Mouse (Mus musculus) T-cell, adult 2 months (primary cell): ENCODE results near the gene Ank2.

Source experiments
- DNase-seq: peaks from one replicate; pipeline ENCODE4 v3.0.0; 2022; ENCODE audit warnings: low spot score

Ank2 gene

GRCm38 (mm10) chr3:126976793-126977192 lies 522.4 kb downstream of the Ank2 start:
- no peak for DNase-seq

DNA sequence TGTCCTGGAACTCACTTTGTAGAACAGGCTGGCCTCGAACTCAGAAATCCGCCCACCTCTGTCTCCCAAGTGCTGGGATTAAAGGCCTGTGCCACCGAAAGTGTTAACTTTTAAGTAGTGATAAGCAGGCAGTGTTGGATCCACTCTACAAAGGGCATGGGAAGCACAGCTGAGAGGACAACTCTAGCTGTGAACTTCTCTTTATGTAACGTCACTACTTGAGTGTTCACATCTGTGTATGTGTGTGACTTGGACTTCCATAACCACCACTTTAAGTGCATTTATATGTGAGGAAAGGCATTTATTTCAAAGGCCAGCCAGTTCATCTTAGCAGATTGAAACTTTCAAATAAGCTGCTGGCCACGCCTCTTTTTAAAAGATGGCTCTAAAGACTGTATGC lies 523.7 kb downstream of the Ank2 start:
- DNase-seq: no peak

GRCm38 (mm10) chr3:126973551-126973950 lies 525.6 kb downstream of the Ank2 start:
- no peak for DNase-seq

DNA sequence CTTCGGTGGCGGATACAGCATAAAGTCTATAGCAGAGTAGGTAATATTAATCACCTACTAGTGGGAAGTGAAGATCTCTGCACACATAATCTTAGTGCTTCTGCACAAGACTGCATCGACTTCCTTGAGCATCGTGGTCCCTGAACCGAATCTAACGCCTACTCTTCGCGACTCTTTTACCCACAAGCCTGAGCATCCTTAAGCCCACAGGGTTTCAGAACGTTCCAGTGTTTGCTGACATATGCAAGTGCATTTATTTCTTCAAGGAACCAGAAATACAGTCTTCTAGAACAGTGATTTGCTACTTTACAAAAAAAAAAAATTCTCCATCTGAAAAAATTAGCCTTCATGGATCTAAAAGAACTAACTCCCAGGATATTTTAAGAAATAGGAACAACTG lies 527.6 kb downstream of the Ank2 start:
- no peak for DNase-seq

DNA sequence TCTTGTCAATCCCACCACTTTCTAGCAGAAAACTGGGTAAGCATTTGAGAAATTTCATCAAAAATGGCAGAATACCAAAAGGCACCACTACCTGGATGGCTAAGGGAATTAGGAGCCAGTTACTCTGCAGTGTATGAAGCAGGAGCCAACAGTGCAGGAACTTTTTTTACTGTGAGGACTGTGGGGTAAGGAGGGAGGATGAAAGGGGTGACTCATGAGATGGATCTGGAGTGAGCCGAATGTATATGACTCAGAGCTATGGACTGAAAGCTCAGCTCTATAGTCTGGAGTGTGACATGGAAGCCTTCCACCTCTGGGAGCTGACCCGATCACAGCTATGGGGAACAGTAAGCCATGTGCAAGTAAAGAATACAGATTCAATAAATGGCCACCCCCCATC lies 530.4 kb downstream of the Ank2 start:
- no peak for DNase-seq

DNA sequence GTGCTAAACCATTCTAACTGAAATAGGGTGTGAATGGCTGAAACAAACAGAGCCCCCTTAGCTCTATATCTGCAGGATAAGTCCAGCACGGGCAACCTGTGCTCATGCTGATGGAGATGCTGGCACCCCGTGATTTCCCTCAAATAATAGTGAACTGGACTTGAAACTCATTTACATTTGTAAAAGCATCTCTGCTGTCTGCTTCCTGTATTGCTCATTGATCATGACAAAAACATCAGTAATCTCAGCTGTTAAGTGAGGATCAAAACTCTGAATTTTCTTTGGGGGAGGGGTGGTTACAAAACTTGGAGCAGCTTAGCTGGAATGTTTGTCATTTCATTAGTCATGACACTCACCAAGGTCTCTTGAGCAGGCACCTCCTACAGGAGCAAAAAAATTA lies 533.4 kb downstream of the Ank2 start:
- no peak for DNase-seq

DNA sequence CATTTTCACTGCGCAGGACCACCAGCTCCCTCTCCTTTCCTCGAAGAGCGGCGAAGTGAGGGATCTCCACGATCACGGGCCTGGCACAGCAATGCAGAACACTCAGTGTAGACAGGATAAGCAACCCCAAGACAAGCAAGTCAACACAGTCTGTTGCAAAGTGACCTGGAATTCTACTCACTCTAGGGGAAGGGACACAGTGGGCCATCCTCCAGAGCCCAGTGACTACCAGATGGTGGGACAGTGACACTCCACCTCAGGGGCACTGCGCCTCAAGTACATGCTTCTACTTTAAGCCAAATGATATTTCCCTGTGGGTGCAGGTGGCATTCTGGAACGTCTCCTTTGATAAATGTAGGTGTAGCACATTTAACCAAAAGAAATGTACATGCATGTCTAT lies 536.8 kb downstream of the Ank2 start:
- no peak for DNase-seq

DNA sequence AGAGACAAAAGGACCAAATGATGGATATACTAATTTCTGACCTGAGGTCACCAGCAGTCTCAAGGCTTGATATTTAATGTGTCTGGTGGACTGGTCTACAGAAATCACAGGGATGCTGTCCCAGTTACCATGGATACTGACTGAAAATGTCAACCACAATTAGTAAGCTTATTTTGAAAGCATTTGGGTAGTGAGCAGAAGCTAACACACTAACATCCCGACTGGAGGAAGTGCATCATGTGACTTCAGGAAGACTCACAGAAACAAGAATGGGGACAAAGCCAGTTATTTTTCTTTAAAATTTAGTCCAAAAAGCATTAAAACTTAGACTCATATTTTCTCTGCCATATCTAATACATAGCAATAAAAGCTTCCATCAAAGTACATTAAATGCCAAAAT lies 546.5 kb downstream of the Ank2 start:
- no peak for DNase-seq

DNA sequence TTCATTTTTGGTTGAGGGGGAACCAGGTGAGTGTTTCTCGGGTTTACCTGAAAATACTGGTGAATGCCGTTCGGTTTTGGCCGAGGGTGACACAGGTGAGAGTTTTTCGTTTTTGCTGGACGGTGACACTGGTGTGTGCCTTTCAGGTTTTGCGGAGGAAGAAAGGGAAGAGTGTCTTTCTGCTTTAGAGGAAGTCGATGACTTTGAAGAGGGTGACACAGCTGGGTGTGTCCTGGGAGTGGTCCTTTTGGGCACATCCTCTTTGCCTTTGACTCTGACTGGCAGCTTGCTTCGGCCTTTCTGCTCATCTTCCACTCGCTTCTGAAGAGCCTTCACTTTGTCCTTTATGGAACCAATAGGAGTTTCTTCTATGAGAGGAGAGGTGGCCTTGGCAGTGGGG lies 552.6 kb downstream of the Ank2 start:
- no peak for DNase-seq

GRCm38 (mm10) chr3:126944838-126945237 lies 554.3 kb downstream of the Ank2 start:
- no peak for DNase-seq

- DNase-seq: no peak
Measured at GRCm38 (mm10) chr3:126944081-126944480, 555.1 kb downstream of the Ank2 start.

DNA sequence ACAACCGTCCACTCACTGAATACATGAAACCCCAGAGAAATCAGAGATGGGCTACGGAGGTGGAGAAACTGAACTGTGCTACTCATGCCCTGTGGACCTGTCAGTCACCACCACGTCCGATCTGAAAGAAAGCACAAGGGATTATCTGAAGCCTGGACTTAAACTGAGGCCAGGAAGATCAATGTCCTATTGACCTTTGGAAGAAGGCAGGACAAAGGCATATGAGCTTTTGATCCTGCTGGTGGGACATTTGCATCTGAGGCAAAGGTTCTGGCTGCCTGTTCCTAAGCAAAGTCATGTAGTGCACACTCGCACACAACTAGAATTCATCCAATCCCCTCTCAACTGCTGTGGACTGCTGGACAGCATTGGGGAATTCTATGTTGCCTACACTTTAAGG lies 558.7 kb downstream of the Ank2 start:
- no peak for DNase-seq

- no peak for DNase-seq
Measured at GRCm38 (mm10) chr3:126931884-126932506, 567.2 kb downstream of the Ank2 start.

- no peak for DNase-seq
Measured at GRCm38 (mm10) chr3:126923575-126924382, 575.4 kb downstream of the Ank2 start.

- DNase-seq: no peak
Measured at GRCm38 (mm10) chr3:126921941-126922340, 577.2 kb downstream of the Ank2 start.

- DNase-seq: no peak
Measured at GRCm38 (mm10) chr3:126920296-126920695, 578.9 kb downstream of the Ank2 start.

- DNase-seq: no peak
Measured at GRCm38 (mm10) chr3:126918805-126919473, 580.2 kb downstream of the Ank2 start.

GRCm38 (mm10) chr3:126916381-126916780 lies 582.8 kb downstream of the Ank2 start:
- no peak for DNase-seq

DNA sequence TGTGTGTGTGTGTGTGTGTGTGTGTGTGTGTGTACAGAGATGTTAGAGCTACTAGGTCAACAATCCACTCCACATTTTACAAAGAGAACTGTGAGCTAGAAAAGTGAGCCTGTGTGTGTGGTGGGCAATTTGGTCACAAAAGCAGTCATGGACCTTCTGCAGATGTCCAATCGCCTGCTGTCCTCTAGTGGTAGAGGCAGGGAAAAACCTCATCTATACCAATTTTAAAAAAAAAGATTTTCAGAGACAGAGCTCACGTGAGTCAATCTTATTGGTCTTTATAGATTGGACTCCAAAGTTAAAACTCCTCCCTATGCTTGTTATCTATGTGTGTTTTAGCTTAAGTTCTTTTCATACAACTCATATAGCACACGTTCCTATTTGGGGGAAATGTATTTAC lies 595.6 kb downstream of the Ank2 start:
- peak; percentile 23 for DNase-seq

- DNase-seq: no peak
Measured at GRCm38 (mm10) chr3:126886644-126887043, 612.5 kb downstream of the Ank2 start.

DNA sequence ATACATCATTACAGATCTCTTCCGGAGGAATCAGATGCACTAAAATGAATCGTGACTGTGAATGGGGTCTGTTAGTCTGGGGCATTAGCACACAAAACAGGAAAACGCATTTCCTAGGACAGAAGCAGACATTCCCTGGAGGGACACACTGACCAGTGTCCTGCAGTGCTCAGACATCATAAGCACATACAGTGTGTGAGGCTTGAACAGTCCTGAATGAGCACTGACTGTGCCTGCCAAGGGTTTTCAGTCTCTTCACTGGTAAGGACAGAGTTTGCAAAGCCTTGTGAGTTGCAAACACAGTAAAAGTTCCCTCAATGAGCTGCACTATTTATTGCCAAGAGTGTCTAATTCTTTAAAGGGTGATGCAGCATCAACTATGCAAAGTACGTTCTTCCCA lies 613.1 kb downstream of the Ank2 start:
- no peak for DNase-seq

DNA sequence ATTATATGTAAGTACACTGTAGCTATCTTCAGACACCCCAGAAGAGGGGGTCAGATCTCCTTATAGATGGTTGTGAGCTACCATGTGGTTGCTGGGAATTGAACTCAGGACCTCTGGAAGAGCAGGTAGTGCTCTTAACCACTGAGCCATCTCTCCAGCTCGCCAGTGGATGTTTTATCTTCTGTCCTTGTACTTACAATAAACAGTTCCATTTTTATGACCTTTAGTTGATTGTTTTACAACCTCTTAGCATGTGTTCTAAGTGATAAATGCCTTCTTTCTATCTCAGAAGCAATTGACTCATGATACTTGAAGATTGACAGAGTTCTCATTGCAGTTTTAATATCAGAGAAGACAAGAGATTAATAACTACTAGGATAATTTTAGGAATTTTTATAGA lies 620.9 kb downstream of the Ank2 start:
- DNase-seq: no peak
